Mouse (Mus musculus): ENCODE measurements around the gene Polr2l. TPM values are rescaled to one million over a fixed set of nuclear protein-coding genes. Genes with fewer than 3 reads are reported as not detected.

The Polr2l gene
- polyA plus RNA-seq, 1 experiment = 39.3 TPM

GRCm38 (mm10) chr7:141482531-141483024 lies 7.6 kb upstream of the Polr2l start:
- DNase-seq = no peak
- 71% methylated on average over 11 of the region's 11 CpGs for WGBS
- Histone ChIP-seq H3K4me1 (replicated peaks; ENCODE audit: control insufficient read depth, insufficient read depth, low read length) (peaks cover 26% of the 10 kb centered on the region), H3K36me3 (ENCODE audit: control insufficient read depth, insufficient read depth, low read length) (no peaks in the 10 kb centered on the region), H3K27ac (ENCODE audit: control insufficient read depth, insufficient read depth, low read length) (no peak overlapping the region), H3K27me3 (ENCODE audit: control insufficient read depth, insufficient read depth, low read length) (peaks cover 11% of the 10 kb centered on the region; the same call in 1 of the 2 replicates), H3K4me3 (ENCODE audit: control insufficient read depth, insufficient read depth, low read length) (no peak overlapping the region)
- TF ChIP-seq CTCF (IDR thresholded peaks at IDR 0.05; ENCODE audit: borderline replicate concordance, control insufficient read depth, extremely low read depth, insufficient read depth, low read length, poor library complexity) = no peak
- no peak for TF ChIP-seq POLR2A (IDR thresholded peaks at IDR 0.05; ENCODE audit: control insufficient read depth, extremely low read depth, insufficient read depth, low read length, poor library complexity)

GRCm38 (mm10) chr7:141481498-141482401 lies 6.8 kb upstream of the Polr2l start:
- H3K27me3 ChIP-seq (ENCODE audit: control insufficient read depth, insufficient read depth, low read length) = peaks cover 11% of the 10 kb centered on the region; the same call in 1 of the 2 replicates
- H3K27ac ChIP-seq (ENCODE audit: control insufficient read depth, insufficient read depth, low read length) = no peak overlapping the region
- TF ChIP-seq POLR2A (IDR thresholded peaks at IDR 0.05; ENCODE audit: control insufficient read depth, extremely low read depth, insufficient read depth, low read length, poor library complexity) = no peak
- TF ChIP-seq CTCF (IDR thresholded peaks at IDR 0.05; ENCODE audit: borderline replicate concordance, control insufficient read depth, extremely low read depth, insufficient read depth, low read length, poor library complexity) = 0 out of 2 replicates have a peak, but pooled peaks have one; percentile 39
- no peak for DNase-seq
- peaks cover 26% of the 10 kb centered on the region for H3K4me1 ChIP-seq (replicated peaks; ENCODE audit: control insufficient read depth, insufficient read depth, low read length)
- WGBS = 7% methylated on average over 81 of the region's 81 CpGs
- peak overlapping the region; percentile 24 for H3K4me3 ChIP-seq (ENCODE audit: control insufficient read depth, insufficient read depth, low read length)
- no peaks in the 10 kb centered on the region for H3K36me3 ChIP-seq (ENCODE audit: control insufficient read depth, insufficient read depth, low read length)

GRCm38 (mm10) chr7:141480842-141481497 lies 6.0 kb upstream of the Polr2l start:
- TF ChIP-seq POLR2A (IDR thresholded peaks at IDR 0.05; ENCODE audit: control insufficient read depth, extremely low read depth, insufficient read depth, low read length, poor library complexity) = no peak
- peak; percentile 94 for TF ChIP-seq CTCF (IDR thresholded peaks at IDR 0.05; ENCODE audit: borderline replicate concordance, control insufficient read depth, extremely low read depth, insufficient read depth, low read length, poor library complexity)
- Histone ChIP-seq H3K4me3 (ENCODE audit: control insufficient read depth, insufficient read depth, low read length) (no peak overlapping the region), H3K27me3 (ENCODE audit: control insufficient read depth, insufficient read depth, low read length) (peaks cover 11% of the 10 kb centered on the region; the same call in 1 of the 2 replicates), H3K4me1 (replicated peaks; ENCODE audit: control insufficient read depth, insufficient read depth, low read length) (peaks cover 34% of the 10 kb centered on the region), H3K27ac (ENCODE audit: control insufficient read depth, insufficient read depth, low read length) (no peak overlapping the region), H3K36me3 (ENCODE audit: control insufficient read depth, insufficient read depth, low read length) (no peaks in the 10 kb centered on the region)
- WGBS = 10% methylated on average over 10 of the region's 10 CpGs
- peak; percentile 72 for DNase-seq

- Histone ChIP-seq H3K4me1 (replicated peaks; ENCODE audit: control insufficient read depth, insufficient read depth, low read length) (peaks cover 48% of the 10 kb centered on the region), H3K4me3 (ENCODE audit: control insufficient read depth, insufficient read depth, low read length) (no peak overlapping the region), H3K27me3 (ENCODE audit: control insufficient read depth, insufficient read depth, low read length) (peaks cover 11% of the 10 kb centered on the region; the same call in 1 of the 2 replicates), H3K36me3 (ENCODE audit: control insufficient read depth, insufficient read depth, low read length) (no peaks in the 10 kb centered on the region), H3K27ac (ENCODE audit: control insufficient read depth, insufficient read depth, low read length) (no peak overlapping the region)
- no peak for TF ChIP-seq POLR2A (IDR thresholded peaks at IDR 0.05; ENCODE audit: control insufficient read depth, extremely low read depth, insufficient read depth, low read length, poor library complexity)
- no peak for TF ChIP-seq CTCF (IDR thresholded peaks at IDR 0.05; ENCODE audit: borderline replicate concordance, control insufficient read depth, extremely low read depth, insufficient read depth, low read length, poor library complexity)
- 7% methylated on average over 5 of the region's 5 CpGs for WGBS
- no peak for DNase-seq
Observed at GRCm38 (mm10) chr7:141478270-141478748, 3.4 kb upstream of the Polr2l start.

- Histone ChIP-seq H3K27me3 (ENCODE audit: control insufficient read depth, insufficient read depth, low read length) (peaks cover 11% of the 10 kb centered on the region; the same call in 1 of the 2 replicates), H3K27ac (ENCODE audit: control insufficient read depth, insufficient read depth, low read length) (no peak overlapping the region), H3K4me1 (replicated peaks; ENCODE audit: control insufficient read depth, insufficient read depth, low read length) (peaks cover 48% of the 10 kb centered on the region), H3K36me3 (ENCODE audit: control insufficient read depth, insufficient read depth, low read length) (no peaks in the 10 kb centered on the region), H3K4me3 (ENCODE audit: control insufficient read depth, insufficient read depth, low read length) (no peak overlapping the region)
- DNase-seq = no peak
- TF ChIP-seq POLR2A (IDR thresholded peaks at IDR 0.05; ENCODE audit: control insufficient read depth, extremely low read depth, insufficient read depth, low read length, poor library complexity) (no peak), CTCF (IDR thresholded peaks at IDR 0.05; ENCODE audit: borderline replicate concordance, control insufficient read depth, extremely low read depth, insufficient read depth, low read length, poor library complexity) (no peak)
- WGBS = 3% methylated on average over 4 of the region's 4 CpGs
Observed at GRCm38 (mm10) chr7:141477578-141478269, 2.8 kb upstream of the Polr2l start.

Measured in thymus, adult 2 months (tissue).